Mouse (Mus musculus) cortical plate, adult 2 months (tissue): ENCODE measurements at regions not wholly inside any gene's neighbourhood (a gene's known extent, or its start where the extent isn't known, plus 50 kb on each side); places are given as distances from the start of the nearest gene placed in this dataset.
"Not testable (repeated sequence)": the region's sequence is repeated elsewhere in the genome, so short reads cannot be mapped to it uniquely, and the experiment has no call there.

Experiments
- CTCF ChIP-seq: fragments of 200-500 bp; IDR thresholded peaks from 2 replicates; pipeline ENCODE4 v1.5.1; 2011; ENCODE audit warnings: mild to moderate bottlenecking, control low read depth, low read length; ENCODE audit not compliant: insufficient read depth; ENCODE audit errors: extremely low read depth
- POLR2A ChIP-seq: fragments of 200-500 bp; IDR thresholded peaks from 2 replicates; pipeline ENCODE4 v1.6.1; 2011; ENCODE audit warnings: mild to moderate bottlenecking, low read length, control low read depth; ENCODE audit not compliant: insufficient read depth; ENCODE audit errors: extremely low read depth

DNA sequence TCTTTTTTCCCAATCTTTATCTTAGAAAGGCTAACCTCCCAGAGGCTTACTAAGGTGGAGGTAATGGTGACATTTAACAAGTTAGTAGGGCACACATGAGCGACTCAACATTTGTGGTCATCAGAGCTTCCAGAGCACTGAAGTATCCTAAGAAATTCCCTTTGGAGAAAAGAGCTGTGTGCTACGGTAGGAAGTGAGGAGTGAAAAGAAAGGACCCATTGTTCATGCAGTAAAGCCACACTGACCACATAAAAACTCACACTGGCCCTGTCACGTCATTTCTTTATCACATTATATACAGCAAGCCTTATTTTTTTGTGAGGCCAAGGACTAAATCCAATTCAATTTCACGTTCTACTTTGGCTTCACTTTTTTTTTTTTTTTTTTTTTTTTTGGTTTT is 80.7 kb upstream of the Dynlt1c start:
- not testable (repeated sequence) for TF ChIP-seq CTCF, POLR2A
